Mouse (Mus musculus): ENCODE data around the gene Uqcc3.
"Not testable (repeated sequence)": the region's sequence is repeated elsewhere in the genome, so short reads cannot be mapped to it uniquely, and the experiment has no call there.

Uqcc3 gene

DNA sequence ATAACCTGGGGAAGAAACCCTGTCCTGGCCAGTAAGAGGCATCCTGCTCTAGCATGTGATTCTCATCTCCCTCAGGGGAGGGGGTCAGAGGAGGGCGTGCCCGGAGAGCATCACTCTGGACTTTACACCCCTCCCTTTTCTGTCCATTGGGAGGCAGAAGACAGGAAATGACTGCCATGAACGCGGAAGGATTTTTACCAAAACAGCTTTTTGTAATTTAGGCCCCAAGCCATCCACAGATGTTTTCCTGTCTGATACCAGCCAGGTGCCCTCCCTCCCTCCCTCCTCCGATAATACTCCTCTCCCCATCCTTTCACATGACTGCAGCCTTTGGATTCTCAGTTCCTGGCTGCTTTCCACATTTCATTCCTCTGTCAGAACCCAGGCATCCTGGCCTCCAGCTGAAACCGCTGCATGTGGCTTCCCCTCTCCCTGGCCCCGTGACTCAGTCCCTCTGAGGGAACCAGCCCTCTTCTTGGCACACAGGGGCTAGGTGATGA lies 30.3 kb downstream of the Uqcc3 start, which contains the start of gene Lrrn4cl:
Gene Lrrn4cl (plus strand): TSS at position 367 of the 500 bp plus-strand sequence.
- DNase-seq (ENCODE audit: low spot score) = peak; percentile 43

- DNase-seq (ENCODE audit: low spot score) = no peak
Observed at GRCm38 (mm10) chr19:8848356-8848755, 32.4 kb downstream of the Uqcc3 start.

DNA sequence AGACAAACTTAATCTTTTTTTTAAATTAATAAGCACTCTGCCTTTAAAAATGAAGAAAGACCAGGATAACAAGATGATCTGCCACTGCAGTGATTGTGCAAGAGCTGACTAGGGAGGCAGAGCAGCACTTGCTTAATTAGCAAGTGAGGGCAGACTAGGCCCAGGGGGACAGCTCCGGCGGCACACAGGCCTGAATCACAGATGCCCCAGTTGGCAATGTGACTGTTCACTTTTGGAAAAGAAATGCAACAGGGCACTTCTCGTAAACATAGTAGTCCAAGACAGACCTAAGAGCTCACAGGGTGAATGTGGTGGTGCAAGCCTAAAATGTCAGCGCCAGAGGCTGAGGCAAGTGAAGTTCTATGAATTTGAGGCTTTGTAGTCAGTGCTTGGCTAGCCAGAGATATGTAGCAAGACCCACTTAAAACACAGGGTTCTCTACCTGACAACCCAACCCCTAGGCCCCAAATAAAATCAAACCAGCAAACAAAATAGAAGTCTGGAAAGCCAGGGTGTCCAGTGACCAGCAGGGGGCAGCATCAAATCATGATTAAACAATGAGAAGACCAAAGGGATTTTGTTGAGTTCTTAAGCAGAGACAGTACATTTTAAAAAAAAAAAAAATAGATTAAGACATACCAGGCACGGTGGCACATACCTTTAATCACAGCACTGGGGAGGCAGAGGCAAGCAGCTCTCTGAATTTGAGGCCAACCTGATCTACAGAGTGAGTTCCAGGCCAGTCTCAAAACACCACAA lies 36.2 kb downstream of the Uqcc3 start:
- peak; percentile 94 for DNase-seq (ENCODE audit: low spot score)

GRCm38 (mm10) chr19:8842961-8843360 lies 37.8 kb downstream of the Uqcc3 start:
- no peak for DNase-seq (ENCODE audit: low spot score)

- no peak for DNase-seq (ENCODE audit: low spot score)
Observed at GRCm38 (mm10) chr19:8841012-8841411, 39.7 kb downstream of the Uqcc3 start.

DNA sequence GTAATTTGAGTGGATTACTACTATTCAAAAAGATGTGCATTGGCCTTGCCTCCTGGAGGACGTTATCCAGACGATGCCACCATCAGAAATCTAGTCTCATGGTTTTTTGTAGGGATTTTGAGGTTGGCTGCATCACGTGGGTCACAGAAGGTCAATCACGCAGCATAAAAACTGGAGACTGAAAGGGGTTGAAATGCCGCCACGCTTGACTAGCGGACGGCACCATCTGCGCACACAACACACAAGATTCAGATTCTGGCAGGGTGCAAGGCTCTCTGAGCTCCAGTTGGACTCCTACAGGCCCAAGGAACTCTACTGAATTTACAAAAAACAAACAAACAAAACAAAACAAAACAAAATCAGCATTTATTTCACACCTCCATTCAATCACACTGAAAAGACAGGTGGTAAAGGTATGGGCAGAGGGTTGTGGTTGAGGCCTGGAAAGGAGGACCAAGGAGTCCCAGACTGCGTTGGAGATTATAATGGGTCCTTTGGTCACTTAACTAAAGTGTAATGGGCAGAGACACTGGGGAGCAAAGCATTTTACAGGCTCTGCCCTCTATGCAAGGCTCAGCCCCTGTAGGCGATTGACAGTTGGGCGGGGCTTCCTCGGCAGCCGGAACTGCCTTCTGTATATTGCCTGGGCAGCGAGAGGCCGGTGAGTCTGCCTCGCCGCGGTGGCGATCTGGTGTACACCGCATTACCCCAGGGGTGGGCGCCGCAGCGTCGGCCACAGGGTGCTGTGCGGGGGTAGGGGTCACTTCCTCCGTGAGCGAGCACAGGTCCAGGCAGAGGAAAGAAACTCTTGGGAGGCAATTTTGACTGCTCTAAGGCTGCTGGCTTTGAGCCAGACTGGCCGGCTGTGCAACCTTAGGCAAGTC lies 40.6 kb downstream of the Uqcc3 start:
- peak; percentile 80 for DNase-seq (ENCODE audit: low spot score)

DNA sequence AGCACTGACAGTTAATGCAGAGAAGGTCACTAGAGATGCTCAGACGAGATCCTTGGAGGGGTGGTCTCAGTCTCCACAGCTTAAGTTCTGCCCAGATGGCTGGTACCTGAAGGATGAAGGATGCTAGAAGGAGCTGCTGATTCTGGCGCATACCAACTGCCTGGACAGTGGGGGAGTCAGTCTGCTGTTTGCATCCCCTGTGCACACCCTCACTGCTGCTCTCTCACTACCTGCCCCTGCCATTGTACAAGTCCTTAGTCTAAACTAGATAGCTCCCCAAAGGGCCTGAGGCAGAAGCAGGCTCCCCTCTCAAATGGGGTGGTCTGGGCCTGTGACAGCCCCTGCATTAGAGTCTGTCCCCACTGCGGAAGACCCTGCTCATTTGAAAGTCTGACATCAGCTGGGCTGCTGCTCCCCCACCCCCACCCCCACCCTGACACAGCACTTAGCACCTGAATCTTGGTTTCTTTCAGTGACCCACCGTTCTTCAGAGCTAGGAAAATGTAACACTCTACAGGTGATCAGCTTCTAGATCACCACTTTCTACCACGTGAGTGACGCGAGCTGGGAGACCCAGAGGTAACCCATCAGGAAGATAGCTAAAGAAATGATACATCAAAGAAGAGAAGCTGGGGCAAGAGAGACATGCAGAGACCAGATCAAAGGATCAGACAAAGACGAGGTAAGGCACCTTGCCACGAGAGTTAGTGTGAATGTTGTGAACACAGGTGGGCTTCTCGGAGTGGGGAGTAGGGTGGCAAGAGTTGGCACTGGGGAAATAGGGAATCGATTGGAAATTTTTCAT lies 41.4 kb downstream of the Uqcc3 start, which contains the start of gene Gng3:
Gene Gng3 (minus strand): TSS at position 92 of the 805 bp plus-strand sequence.
- peak; percentile 76 for DNase-seq (ENCODE audit: low spot score)

DNA sequence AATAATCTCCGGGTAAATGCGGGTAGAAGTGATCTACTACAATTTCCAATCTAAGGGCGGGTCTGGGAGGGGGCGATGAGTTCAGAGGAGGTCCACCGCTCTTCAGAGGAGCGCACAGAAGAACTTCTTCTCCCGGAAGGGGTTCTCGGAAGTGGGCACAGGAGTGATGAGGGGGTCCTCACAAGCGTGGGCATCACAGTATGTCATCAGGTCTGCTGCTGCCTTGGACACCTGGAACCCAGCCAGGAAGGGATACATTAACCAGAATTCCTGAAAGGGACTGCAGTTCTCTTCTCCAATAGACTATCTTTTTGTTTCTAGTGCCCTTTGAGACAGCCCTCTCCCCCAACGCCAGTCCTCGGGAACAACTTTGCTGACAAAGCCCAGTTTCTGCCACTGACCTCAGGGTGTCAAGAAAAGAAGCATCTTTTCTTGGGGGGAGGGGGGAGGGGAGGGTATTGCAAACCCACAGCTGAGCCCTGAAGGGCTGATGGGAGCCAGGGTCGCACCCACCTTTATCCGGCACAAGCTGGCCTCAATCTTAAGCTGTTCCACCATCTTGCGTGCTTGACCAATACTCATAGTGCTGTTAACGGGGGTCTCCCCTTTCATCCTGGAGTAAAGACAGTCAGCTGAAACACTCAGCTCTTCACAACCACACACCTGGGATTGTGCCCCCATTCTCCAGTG lies 42.5 kb downstream of the Uqcc3 start:
- peak; percentile 39 for DNase-seq (ENCODE audit: low spot score)

- DNase-seq (ENCODE audit: low spot score) = peak; percentile 89
Observed at GRCm38 (mm10) chr19:8837251-8837791, 43.4 kb downstream of the Uqcc3 start, which contains the start of gene Bscl2. TSS of gene Bscl2 (plus strand) at chr19:8837467.

GRCm38 (mm10) chr19:8836327-8836726 lies 44.4 kb downstream of the Uqcc3 start:
- not testable (repeated sequence) for DNase-seq (ENCODE audit: low spot score)

DNA sequence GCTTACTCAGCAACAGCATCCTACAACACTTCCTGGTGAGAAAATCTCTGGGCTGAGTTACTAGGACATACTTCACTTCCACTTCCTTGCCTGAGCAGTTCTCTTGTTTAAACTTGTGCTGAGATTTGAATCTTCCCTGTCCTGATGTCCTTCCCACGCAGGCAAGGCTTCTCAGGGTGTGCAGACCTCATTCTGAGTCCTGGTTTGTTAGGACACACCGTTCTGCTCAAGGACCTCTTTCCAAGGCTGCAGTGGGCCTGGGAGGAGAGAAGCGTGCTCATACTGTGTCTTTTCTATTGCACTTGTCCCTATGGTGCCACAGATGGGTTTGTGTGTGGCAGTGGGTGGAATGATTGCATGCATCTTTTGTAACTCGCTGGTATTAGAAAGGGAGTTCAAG lies 47.8 kb downstream of the Uqcc3 start:
- DNase-seq (ENCODE audit: low spot score) = no peak

GRCm38 (mm10) chr19:8831262-8831661 lies 49.5 kb downstream of the Uqcc3 start:
- DNase-seq (ENCODE audit: low spot score) = peak; percentile 33

DNA sequence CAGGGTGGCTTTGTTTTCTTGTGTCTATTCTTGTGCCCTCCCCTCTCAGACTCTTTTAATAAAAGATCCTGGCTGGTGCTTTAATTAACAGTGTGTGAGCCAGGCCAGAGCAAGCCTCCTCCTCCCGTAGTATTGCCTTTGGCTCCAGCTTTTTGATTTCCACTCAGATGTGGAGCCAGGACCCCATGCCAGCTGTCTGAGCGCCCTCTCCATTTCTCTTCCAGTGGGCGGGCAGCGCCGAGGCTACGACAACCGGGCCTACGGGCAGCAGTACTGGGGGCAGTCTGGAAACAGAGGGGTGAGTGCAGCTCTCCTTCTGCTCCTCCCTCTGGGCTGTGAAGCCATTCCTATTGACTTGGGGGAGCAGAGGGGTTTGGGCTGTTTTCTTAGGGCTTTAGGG lies 50.1 kb downstream of the Uqcc3 start:
- DNase-seq (ENCODE audit: low spot score) = no peak
